Mouse (Mus musculus): ENCODE data around the gene Pacsin1.
"Not testable (repeated sequence)": the region's sequence is repeated elsewhere in the genome, so short reads cannot be mapped to it uniquely, and the experiment has no call there.

The Pacsin1 gene

DNA sequence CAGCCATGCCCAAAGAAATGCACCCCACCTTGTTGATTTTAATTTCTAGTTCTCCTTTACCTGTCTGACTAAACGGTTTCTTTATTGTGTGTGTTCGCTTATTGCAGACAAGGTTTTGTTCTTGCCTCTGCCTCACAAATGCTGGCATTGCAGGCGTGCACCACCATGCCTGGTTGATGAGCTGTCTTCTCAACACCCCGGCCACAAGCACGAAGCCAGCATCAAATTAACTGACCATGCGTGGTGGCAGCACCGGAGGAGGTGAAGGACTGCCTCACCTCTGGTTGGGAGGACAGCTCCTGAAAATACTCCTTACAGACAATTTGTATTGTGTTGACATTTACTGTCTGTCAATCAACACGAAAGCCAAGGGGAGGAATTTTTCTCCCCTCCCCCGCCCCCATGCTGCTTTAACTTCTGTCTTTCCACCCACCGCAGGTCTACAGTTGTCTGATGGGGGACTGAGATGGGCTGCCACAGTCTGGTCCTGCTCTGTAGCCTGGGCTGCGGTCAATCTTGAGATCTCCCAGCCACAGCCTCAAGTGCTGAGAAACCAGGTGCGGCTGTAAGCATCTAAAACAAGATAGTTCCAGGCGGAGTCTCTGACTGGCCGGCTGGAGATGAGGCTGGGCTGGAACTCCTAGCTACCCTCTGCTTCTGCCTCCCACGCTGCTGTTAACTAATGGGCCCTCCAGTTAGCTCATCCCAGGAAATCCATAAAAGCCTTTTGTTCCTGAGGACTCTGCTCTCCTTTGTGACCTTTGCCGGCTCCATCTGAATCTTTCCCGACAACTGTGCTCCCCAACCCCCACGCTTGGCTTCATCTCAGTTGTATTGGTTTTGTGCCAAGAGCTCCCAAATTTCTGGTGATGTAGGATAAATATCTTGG is 18.9 kb upstream of the Pacsin1 start, which contains the start of gene Rps10:
Gene Rps10, minus strand, starts transcription at position 538 of the 889 bp plus-strand sequence.
- no peak for DNase-seq

DNA sequence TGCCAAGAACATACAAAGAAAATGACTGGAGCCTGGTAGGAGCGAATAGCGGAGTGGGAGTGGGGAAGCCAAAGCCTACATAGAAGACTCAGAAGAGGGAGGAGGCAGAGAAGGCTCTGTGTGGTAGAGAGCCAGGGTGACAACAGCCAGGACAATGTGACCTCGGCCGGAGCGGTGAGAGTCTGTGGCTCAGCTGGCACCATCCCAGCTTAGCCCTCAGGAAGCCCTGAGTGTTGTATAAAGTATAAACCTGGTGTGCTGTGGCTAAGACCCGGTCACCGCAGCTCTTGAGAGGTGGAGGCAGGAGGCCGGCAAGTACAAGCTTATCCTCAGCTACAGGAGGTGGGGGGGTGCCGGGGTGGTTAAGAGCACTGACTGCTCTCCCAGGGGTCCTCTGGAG is 18.0 kb upstream of the Pacsin1 start:
- DNase-seq, result no peak

GRCm38 (mm10) chr17:27638921-27639332 is 16.4 kb upstream of the Pacsin1 start:
- DNase-seq, result peak; percentile 20

DNA sequence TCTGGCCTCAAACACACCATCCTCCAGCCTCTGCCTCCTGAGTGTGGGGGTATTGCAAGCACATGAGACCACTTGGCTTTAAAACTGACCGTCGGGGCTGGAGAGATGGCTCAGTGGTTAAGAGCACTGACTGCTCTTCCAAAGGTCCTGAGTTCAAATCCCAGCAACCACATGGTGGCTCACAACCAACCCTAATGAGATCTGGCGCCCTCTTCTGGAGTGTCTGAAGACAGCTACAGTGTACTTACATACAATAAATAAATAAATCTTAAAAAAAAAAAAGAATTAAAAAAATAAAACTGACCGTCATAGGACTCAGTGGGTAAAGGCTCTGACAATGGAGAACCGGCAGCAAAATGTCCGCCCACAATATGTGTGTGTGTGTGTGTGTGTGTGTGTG is 15.5 kb upstream of the Pacsin1 start:
- not testable (repeated sequence) for DNase-seq

GRCm38 (mm10) chr17:27642491-27643062 is 12.7 kb upstream of the Pacsin1 start:
- DNase-seq, result no peak

DNA sequence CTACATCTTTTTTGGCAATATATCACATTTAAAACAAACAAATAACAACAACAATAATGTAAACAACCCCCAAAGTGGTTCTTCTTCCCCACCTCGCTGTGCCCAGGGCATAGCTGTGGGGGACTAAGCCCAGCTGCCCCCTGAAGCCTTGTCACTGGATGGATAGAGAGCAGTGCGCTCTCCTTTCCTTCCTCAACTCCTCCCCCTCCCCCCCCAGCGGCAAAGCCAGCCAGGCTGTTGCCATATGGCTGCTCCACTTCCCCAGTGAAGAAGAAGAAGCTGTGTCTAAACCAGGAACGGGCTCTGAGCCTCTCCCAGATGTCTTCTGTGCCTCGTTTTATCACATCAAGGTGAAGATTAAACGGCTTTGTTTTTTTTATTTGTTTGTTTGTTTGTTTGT is 12.2 kb upstream of the Pacsin1 start:
- no peak for DNase-seq

DNA sequence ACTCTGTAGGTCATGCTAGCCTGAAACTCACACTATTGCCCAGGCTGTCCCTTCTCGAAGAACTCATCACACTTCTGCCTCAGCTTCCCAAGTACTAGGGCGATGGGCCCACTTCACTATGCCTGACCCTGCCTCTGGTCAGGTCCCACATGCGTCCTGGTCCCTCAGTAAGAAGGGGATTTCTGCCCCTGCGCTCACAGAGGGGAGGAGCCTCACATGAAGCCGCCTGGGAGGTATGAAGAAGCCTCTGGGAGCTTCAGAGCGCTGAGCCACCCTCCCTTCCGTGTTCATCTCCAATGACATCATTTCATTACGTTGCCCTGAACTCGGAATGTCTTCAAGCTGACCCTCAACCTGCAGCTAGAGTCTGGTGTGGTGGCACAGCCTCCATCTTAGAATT is 11.6 kb upstream of the Pacsin1 start:
- DNase-seq, result no peak

GRCm38 (mm10) chr17:27644572-27644971 is 10.7 kb upstream of the Pacsin1 start:
- no peak for DNase-seq

DNA sequence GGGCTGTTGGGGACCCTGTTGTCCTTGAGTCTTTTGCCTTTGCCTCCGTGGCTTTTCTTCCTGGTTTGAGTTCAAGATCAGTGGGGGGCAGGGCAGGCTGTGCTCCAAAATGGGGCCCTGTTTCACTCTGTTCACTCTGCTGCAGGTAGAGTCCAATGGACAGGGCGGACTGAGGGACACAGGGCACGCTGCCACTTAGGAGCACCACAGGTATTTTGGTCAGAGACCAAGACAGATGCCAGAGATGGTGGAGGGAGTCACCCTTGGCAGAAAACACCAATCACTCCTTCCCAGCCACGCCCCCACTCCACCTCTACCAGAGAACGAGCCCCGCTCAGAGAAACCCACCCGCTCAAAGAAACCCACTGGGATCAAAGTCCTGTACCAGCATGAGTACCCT is 9.5 kb upstream of the Pacsin1 start:
- DNase-seq, result no peak

GRCm38 (mm10) chr17:27650160-27650559 is 5.1 kb upstream of the Pacsin1 start:
- peak; percentile 63 for DNase-seq

DNA sequence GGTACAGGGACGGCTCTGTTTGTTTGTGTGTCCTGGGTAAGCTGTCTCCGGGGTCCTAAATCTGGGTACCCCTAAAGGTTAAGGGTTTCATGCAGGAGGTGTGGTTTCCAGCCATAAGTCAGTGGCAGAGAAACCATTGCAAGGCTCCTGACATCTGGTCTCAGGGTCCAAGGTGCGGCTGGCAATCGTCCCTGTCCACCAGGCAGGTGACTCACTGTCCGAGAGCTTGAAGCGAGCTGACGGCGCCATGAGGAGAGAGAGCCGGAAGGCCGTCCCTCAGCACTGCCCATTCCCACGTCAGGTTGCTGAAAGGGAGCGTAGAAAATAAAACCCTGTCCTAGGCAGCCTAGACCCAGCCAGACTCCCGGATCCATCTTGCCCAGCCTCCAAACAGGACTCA is 4.7 kb upstream of the Pacsin1 start:
- no peak for DNase-seq

DNA sequence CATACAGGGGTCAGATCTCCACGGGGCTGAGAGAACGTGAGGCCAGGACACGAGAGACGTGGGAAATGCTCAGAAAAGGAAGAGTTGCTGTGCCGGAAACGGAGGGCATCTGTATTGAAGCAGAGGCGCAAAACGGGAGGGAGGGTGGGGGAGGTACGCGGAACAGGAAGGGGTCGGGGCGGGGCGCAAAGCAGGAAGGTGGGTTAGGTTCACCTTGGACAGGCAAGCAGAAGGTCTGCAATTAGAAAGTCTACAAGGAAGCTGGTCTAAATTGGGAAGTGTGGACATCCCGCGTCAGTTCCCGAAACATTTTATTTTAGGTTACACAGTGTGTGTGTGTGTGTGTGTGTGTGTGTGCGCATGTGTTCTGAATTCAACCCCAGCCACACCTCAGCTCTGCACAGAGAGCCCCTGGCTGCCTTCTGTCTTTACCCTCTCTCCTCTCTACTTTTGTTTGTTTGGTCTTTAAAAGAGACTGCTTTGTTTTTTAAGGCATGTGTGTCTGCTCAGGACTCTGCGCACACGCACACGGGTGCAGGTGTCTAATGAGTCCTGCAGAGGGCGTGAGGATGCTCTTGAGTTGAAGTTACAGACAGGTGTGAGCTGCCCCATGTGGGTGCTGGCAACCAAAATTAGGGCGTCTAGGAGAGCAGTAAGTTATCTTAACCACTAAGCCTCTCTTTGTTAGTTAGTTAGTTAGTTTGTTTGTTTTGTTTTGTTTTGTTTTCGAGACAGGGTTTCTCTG is 3.1 kb upstream of the Pacsin1 start:
- DNase-seq, result no peak

DNA sequence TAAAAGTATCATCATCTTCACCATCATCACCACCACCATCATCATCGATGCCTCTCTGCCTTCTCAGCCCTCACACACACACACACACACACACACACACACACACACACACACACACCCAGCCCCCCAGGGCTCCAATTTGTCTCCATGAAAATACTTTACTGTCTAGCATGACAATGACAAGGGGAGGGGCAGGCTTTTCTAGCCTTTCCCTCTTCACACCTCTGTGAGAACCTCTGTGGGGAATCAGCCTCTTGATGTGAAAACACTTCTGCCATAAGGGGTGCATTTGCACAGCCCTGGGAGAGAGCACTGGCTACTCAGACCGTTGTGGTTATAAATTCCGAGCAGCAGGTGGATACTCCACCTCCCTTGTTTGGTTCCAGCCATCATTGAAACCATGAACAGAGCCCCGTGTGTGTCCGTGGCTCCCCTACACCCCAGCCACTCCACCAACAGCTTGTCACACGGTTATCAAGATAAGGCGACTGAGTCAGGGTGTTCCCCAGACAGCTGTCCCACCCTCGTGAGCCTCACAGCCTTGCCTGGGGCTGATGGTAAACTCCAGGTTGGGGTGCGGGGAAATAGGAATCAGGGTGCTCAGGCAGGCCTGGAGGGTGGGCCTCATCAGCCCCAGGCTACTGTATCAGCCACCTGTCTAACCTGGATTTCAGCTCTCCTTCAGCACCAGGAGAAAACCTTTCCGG is 1.9 kb upstream of the Pacsin1 start:
- DNase-seq, result no peak

DNA sequence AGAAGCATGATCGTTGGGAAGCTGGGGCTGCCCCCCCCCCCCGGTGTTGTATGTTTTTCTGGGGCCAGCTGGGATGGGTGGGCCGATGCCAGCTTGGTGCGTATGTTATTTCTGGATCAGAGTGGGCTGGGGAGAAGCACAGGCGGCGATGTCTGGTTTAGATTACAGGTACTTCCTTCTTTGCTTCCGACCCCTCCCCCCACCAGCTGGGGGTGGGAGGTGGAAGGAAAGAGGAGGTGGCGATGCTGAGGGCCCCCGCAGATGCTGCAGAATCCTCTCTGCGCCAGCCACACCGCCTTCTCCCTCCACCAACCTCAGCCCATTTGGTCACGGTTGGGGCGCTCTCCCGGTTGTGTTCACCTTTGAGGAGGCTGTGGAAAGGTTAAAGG is 696 bp downstream of the Pacsin1 start:
- DNase-seq, result no peak

DNA sequence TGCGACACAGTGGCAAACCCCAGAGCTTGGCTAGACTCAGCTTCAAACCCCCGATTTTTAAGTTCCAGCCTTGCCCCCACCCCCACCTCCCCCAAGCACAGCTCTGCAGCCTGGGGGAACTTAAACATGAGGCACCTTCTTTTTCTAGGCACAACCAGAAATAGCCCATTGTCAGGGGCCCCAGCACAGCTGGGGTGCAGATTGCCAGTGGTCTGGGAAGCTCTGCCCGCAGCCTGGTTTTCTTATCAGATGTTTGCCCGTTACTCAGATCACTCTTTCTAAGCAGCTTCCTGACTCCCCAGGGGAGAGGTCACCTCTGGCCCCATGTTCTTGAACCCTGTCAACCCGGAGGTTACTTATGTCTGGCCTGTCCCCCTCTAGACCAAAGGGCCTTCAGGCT is 1.1 kb downstream of the Pacsin1 start:
- no peak for DNase-seq

DNA sequence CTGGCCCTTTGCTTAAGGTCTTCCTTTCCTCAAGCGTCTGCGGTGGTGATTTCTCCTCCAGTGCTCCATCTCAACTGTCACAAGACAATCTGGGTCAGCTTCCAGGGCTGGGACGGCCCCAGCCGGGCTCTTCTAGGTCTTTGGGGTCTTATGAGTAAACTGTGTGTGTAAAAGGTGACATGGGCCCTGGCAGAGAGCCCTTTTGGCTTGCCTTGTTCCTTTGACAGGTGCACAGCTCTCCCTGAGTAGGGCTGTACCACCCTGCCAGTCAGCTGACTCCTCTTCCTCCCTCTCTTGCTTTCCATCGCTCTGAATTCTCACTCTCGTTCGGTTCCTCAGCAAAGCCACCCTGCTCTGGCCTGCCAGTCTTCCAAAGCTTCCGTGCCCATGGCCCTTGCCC is 1.8 kb downstream of the Pacsin1 start:
- no peak for DNase-seq

GRCm38 (mm10) chr17:27658767-27659166 is 3.5 kb downstream of the Pacsin1 start:
- no peak for DNase-seq

- no peak for DNase-seq
Measured at GRCm38 (mm10) chr17:27671720-27672119, 16.4 kb downstream of the Pacsin1 start.

DNA sequence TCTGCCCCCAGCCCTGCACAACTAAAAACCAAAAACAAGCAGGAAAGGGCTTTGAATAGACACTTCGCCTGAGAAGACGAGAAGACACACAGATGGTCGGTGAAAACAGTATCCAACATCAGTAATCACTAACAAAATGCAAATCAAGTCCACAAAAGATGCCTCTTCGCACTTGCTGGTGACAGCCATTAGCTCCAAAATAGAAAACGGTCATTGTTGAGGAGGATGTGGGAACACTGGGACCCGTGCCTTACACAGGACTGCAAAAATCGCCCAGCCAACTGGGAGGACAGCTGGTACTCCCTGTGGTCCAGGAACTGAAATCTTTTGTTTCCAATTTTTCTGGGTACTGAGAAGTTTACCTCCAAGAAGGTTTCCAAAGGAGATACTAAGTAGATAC is 18.6 kb downstream of the Pacsin1 start:
- no peak for DNase-seq

- no peak for DNase-seq
Measured at GRCm38 (mm10) chr17:27675453-27675852, 20.1 kb downstream of the Pacsin1 start.

GRCm38 (mm10) chr17:27676270-27676669 is 21.0 kb downstream of the Pacsin1 start:
- no peak for DNase-seq

DNA sequence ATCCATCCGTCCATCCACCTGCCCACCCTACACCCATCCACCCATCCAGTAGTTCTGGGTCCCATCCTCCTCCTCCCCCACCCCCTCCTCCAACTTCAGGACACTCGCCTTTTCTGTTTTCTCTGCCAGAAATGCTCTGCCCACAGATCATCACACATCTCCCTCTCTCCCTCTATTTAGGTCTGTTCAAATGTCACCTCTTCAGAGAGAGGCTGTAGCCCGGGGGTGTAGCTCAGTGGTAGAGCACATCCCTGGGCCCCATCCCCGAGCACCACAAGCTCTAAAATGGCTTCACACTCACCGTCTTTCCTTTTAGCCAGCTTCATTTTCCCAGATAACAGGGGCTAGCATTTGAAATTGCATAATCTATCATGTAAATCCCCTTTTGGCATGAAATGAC is 22.4 kb downstream of the Pacsin1 start:
- DNase-seq, result no peak

Measured in lung, postnatal 14 days (tissue).